Mouse (Mus musculus): ENCODE results near the gene Cacfd1. TPM values are rescaled to one million over a fixed set of nuclear protein-coding genes. Genes with fewer than 3 reads are reported as not detected.

The Cacfd1 gene
- polyA plus RNA-seq, 1 experiment from 2014 or later, result 103 TPM

DNA sequence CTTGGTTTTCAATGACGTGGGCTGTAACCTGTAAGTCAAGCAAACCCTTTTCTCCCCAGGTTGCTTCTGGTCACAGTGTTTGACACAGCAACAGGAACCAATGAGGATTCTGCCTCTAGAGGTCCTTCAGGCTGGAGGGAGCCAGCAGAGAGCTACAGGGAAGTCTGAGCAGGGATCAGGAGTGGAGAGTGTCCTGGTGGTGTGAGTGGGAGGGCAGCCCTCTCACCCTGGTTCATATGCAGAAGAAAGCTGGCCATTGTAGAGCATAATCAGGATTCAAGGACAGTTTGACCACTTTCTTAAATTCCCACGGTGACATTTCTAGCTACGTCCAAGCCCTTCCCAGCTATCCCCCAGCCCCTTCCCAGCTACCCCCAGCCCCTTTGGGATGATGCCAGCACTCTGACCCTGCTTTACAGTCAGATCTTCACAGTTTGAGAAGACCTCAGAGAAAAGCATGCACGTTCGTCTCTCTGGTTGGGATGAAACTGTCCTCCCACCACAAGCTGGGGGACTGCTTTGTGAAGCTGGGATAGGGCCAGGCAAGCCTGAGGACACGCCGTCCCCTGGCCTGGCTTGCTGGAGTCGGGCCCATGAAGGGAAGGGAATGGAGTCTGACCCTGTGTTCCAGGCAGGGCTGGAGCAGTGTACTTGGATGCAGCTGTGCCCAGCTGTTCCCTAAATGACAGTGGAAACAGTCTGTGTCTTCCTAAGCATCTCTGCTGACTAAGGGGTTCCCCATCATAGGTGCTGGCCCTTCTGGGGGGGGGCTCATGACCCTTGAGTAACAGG lies 36.4 kb downstream of the Cacfd1 start:
- WGBS, result 66% methylated on average over 8 of the region's 8 CpGs

DNA sequence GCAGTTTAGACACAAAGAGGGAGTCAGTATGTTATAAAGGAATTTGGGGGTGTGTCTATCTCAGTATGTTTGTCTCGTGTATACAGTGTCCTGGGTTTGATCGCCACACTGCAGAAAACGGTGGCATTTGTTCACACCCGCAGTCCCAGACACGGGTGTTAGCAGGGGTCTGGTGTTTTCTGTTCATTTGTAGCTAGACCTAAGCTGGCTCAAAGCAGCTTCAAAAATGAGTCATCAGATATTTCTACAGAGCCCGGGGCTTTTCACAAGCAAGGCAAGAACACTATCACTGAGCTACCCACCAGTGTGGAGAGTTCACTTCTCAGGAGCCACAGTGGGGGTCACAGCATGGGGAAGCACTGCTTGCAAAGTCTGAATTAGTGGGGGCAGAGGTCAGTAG lies 39.7 kb downstream of the Cacfd1 start:
- Histone ChIP-seq H3K4me3 (replicated peaks) (no peak overlapping the region), H3K4me1 (no peaks in the 10 kb centered on the region), H3K36me3 (no peaks in the 10 kb centered on the region), H3K27me3 (replicated peaks) (no peaks in the 10 kb centered on the region), H3K27ac (replicated peaks) (no peak overlapping the region), H3K9me3 (replicated peaks) (no peaks in the 10 kb centered on the region), H3K9ac (replicated peaks) (no peak overlapping the region), H3K4me2 (no peak overlapping the region)
- 64% methylated on average over 6 of the region's 6 CpGs for WGBS
- ATAC-seq (ENCODE audit: low FRiP score), result no peak

More for the DNA sequence above, 36.4 kb downstream of the Cacfd1 start:
- Histone ChIP-seq H3K9ac (replicated peaks) (no peak overlapping the region), H3K27me3 (replicated peaks) (no peaks in the 10 kb centered on the region), H3K4me2 (no peak overlapping the region), H3K9me3 (replicated peaks) (no peaks in the 10 kb centered on the region), H3K27ac (replicated peaks) (no peak overlapping the region), H3K4me3 (replicated peaks) (no peak overlapping the region), H3K4me1 (no peaks in the 10 kb centered on the region), H3K36me3 (no peaks in the 10 kb centered on the region)
- no peak for ATAC-seq (ENCODE audit: low FRiP score)

GRCm38 (mm10) chr2:27058251-27058650 lies 48.5 kb downstream of the Cacfd1 start:
- Histone ChIP-seq H3K36me3 (no peaks in the 10 kb centered on the region), H3K9ac (replicated peaks) (no peak overlapping the region), H3K27me3 (replicated peaks) (no peaks in the 10 kb centered on the region), H3K27ac (replicated peaks) (no peak overlapping the region), H3K4me1 (peaks cover 14% of the 10 kb centered on the region), H3K9me3 (replicated peaks) (no peaks in the 10 kb centered on the region), H3K4me3 (replicated peaks) (no peak overlapping the region), H3K4me2 (no peak overlapping the region)
- WGBS, result 24% methylated on average over 4 of the region's 4 CpGs
- ATAC-seq (ENCODE audit: low FRiP score), result no peak

DNA sequence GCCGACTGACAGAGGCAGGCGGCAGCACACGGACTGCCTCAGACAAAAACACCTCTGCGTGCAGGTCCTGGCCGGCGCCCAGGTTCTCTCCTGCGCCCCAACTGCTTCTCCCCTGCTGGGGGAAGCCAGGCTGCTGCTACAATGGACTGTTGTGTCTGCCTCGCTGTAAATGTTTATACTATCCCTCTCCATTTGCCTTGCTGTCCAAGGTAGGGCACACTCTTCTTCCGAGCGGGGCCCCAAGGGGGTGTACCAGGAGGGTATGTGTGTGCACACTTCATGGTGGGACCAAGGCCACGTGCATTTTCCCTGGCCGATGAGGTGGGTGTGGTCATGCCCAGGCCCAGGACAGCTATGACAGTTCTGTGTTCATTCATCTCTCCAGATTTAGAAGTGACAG lies 49.0 kb downstream of the Cacfd1 start:
- no peaks in the 10 kb centered on the region for H3K27me3 ChIP-seq (replicated peaks)

GRCm38 (mm10) chr2:27059187-27059586 lies 49.5 kb downstream of the Cacfd1 start:
- H3K36me3 ChIP-seq, result no peaks in the 10 kb centered on the region
- no peak for ATAC-seq (ENCODE audit: low FRiP score)
- H3K4me1 ChIP-seq, result peaks cover 14% of the 10 kb centered on the region
- H3K27me3 ChIP-seq (replicated peaks), result no peaks in the 10 kb centered on the region
- 79% methylated on average over 9 of the region's 9 CpGs for WGBS
- H3K4me3 ChIP-seq (replicated peaks), result no peak overlapping the region
- no peak overlapping the region for H3K4me2 ChIP-seq
- H3K9ac ChIP-seq (replicated peaks), result no peak overlapping the region
- no peaks in the 10 kb centered on the region for H3K9me3 ChIP-seq (replicated peaks)
- H3K27ac ChIP-seq (replicated peaks), result no peak overlapping the region

More for the DNA sequence above, 49.0 kb downstream of the Cacfd1 start:
- no peak for ATAC-seq (ENCODE audit: low FRiP score)
- WGBS, result 11% methylated on average over 12 of the region's 12 CpGs
- peaks cover 14% of the 10 kb centered on the region for H3K4me1 ChIP-seq
- H3K4me3 ChIP-seq (replicated peaks), result no peak overlapping the region
- no peaks in the 10 kb centered on the region for H3K9me3 ChIP-seq (replicated peaks)
- H3K9ac ChIP-seq (replicated peaks), result no peak overlapping the region
- H3K4me2 ChIP-seq, result peak overlapping the region; percentile 9; the same call in 1 of the 2 replicates
- no peaks in the 10 kb centered on the region for H3K36me3 ChIP-seq
- H3K27ac ChIP-seq (replicated peaks), result no peak overlapping the region

DNA sequence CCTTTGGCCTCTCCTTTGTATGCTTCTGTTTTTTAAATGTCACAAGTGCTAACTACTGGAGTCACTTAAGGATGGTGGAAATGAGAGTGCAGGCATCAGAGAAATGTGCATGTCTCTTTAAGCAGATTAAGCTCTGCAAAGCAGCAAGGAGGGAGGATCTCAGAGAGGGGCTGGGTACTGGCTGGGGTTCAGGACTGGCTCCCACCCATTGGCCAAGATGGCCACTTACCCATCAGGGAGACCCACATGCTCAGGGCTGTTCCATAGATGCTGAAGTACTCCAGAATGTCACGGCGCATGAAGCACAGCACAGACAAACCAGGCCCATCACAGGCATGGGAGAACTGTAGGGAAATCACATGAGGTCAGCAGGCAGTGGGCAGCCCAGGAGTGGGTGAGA lies 57.4 kb downstream of the Cacfd1 start:
- Histone ChIP-seq H3K4me2 (no peak overlapping the region), H3K4me1 (0 out of 2 replicates have a peak, but pooled peaks cover 11% of the 10 kb centered on the region), H3K4me3 (replicated peaks) (no peak overlapping the region), H3K27me3 (replicated peaks) (no peaks in the 10 kb centered on the region), H3K9ac (replicated peaks) (no peak overlapping the region), H3K36me3 (no peaks in the 10 kb centered on the region), H3K9me3 (replicated peaks) (no peaks in the 10 kb centered on the region), H3K27ac (replicated peaks) (no peak overlapping the region)
- WGBS, result 91% methylated on average over 2 of the region's 2 CpGs
- ATAC-seq (ENCODE audit: low FRiP score), result no peak

DNA sequence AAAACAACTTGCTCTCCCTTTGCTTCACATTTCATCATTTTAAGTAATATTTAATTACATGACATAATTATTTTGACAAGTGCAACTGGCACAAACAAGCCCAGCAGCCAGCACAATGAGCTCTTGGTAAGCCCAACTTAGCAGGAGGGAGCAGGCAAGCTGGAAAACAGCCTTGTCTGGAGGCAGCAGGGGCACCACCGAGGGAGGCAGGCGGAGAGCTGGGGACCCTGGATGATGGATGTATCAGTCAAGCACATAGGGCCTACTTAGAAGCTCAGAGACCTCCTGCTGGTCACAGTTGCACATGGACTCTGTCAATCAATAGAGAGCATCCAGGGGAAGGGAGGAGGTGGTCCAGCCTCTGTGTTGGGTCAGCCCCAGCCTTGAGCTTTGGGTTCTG lies 58.3 kb downstream of the Cacfd1 start:
- ATAC-seq (ENCODE audit: low FRiP score), result no peak
- no peaks in the 10 kb centered on the region for H3K36me3 ChIP-seq
- H3K4me2 ChIP-seq, result no peak overlapping the region
- no peaks in the 10 kb centered on the region for H3K27me3 ChIP-seq (replicated peaks)
- no peak overlapping the region for H3K9ac ChIP-seq (replicated peaks)
- 0 out of 2 replicates have a peak, but pooled peaks cover 11% of the 10 kb centered on the region for H3K4me1 ChIP-seq
- 41% methylated on average over 2 of the region's 2 CpGs for WGBS
- H3K27ac ChIP-seq (replicated peaks), result no peak overlapping the region
- H3K4me3 ChIP-seq (replicated peaks), result no peak overlapping the region
- H3K9me3 ChIP-seq (replicated peaks), result no peaks in the 10 kb centered on the region

GRCm38 (mm10) chr2:27069646-27070045 lies 59.9 kb downstream of the Cacfd1 start:
- no peaks in the 10 kb centered on the region for H3K36me3 ChIP-seq
- no peak for ATAC-seq (ENCODE audit: low FRiP score)
- no peaks in the 10 kb centered on the region for H3K27me3 ChIP-seq (replicated peaks)
- no peak overlapping the region for H3K27ac ChIP-seq (replicated peaks)
- H3K4me3 ChIP-seq (replicated peaks), result no peak overlapping the region
- 0 out of 2 replicates have a peak, but pooled peaks cover 11% of the 10 kb centered on the region for H3K4me1 ChIP-seq
- H3K9ac ChIP-seq (replicated peaks), result no peak overlapping the region
- no peak overlapping the region for H3K4me2 ChIP-seq
- 40% methylated on average over 3 of the region's 3 CpGs for WGBS
- H3K9me3 ChIP-seq (replicated peaks), result no peaks in the 10 kb centered on the region

- ATAC-seq (ENCODE audit: low FRiP score), result no peak
- Histone ChIP-seq H3K27ac (replicated peaks) (no peak overlapping the region), H3K4me1 (0 out of 2 replicates have a peak, but pooled peaks cover 11% of the 10 kb centered on the region), H3K27me3 (replicated peaks) (no peaks in the 10 kb centered on the region), H3K9ac (replicated peaks) (no peak overlapping the region), H3K36me3 (no peaks in the 10 kb centered on the region), H3K4me2 (no peak overlapping the region), H3K9me3 (replicated peaks) (no peaks in the 10 kb centered on the region), H3K4me3 (replicated peaks) (no peak overlapping the region)
- 79% methylated on average over 2 of the region's 2 CpGs for WGBS
These were observed 60.6 kb downstream of the Cacfd1 start for GRCm38 (mm10) chr2:27070247-27070813.

Other genes starting within 250 kb of the Cacfd1 start
- not detected in 2 replicates for gene Abo, start 144.9 kb upstream of the Cacfd1 start, polyA plus RNA-seq (2015; fragmentation: Nextera tagmentation; extraction: Ambion mirVana)
- 29.4 and 32.2 TPM in 2 replicates for gene Surf6, start 107.0 kb upstream of the Cacfd1 start, polyA plus RNA-seq (2015; fragmentation: Nextera tagmentation; extraction: Ambion mirVana)
- 95.7 and 108 TPM in 2 replicates for gene Med22, start 99.2 kb upstream of the Cacfd1 start, polyA plus RNA-seq (2015; fragmentation: Nextera tagmentation; extraction: Ambion mirVana)
- gene Rpl7a, start 99.2 kb upstream of the Cacfd1 start, polyA plus RNA-seq (2015; fragmentation: Nextera tagmentation; extraction: Ambion mirVana), result 385 and 446 TPM in 2 replicates
- 56.6 and 58.4 TPM in 2 replicates for gene Surf2, start 93.6 kb upstream of the Cacfd1 start, polyA plus RNA-seq (2015; fragmentation: Nextera tagmentation; extraction: Ambion mirVana)
- 89.2 and 97.5 TPM in 2 replicates for gene Surf1, start 93.4 kb upstream of the Cacfd1 start, polyA plus RNA-seq (2015; fragmentation: Nextera tagmentation; extraction: Ambion mirVana)
- gene Surf4, start 76.0 kb upstream of the Cacfd1 start, polyA plus RNA-seq (2015; fragmentation: Nextera tagmentation; extraction: Ambion mirVana), result 110 and 126 TPM in 2 replicates
- 0.13 and 0.61 TPM in 2 replicates for gene Stkld1, start 75.9 kb upstream of the Cacfd1 start, polyA plus RNA-seq (2015; fragmentation: Nextera tagmentation; extraction: Ambion mirVana)
- gene Rexo4, start 45.5 kb upstream of the Cacfd1 start, polyA plus RNA-seq (2015; fragmentation: Nextera tagmentation; extraction: Ambion mirVana), result 38.0 and 39.2 TPM in 2 replicates
- gene Adamts13, start 36.5 kb upstream of the Cacfd1 start, polyA plus RNA-seq (2015; fragmentation: Nextera tagmentation; extraction: Ambion mirVana), result 0.09 TPM in 1 of 2 replicates, not detected in the other
- 17.2 and 20.0 TPM in 2 replicates for gene Slc2a6, start 18.1 kb downstream of the Cacfd1 start, polyA plus RNA-seq (2015; fragmentation: Nextera tagmentation; extraction: Ambion mirVana)
- 2.5 and 3.4 TPM in 2 replicates for gene Mymk, start 62.3 kb downstream of the Cacfd1 start, polyA plus RNA-seq (2015; fragmentation: Nextera tagmentation; extraction: Ambion mirVana)
- gene Adamtsl2, start 69.5 kb downstream of the Cacfd1 start, polyA plus RNA-seq (2015; fragmentation: Nextera tagmentation; extraction: Ambion mirVana), result 7.2 and 7.7 TPM in 2 replicates
- gene Fam163b, start 132.6 kb downstream of the Cacfd1 start, polyA plus RNA-seq (2015; fragmentation: Nextera tagmentation; extraction: Ambion mirVana), result 10.1 and 10.3 TPM in 2 replicates
- gene Dbh, start 155.3 kb downstream of the Cacfd1 start, polyA plus RNA-seq (2015; fragmentation: Nextera tagmentation; extraction: Ambion mirVana), result 0.29 and 0.37 TPM in 2 replicates
- gene Sardh, start 238.4 kb downstream of the Cacfd1 start, polyA plus RNA-seq (2015; fragmentation: Nextera tagmentation; extraction: Ambion mirVana), result 5.9 and 8.0 TPM in 2 replicates

Data from neural tube, embryonic 15.5 days (tissue).